Mouse (Mus musculus) layer of hippocampus, postnatal 10 days (tissue): ENCODE results near the gene Zfp992. TPM values are rescaled to one million over a fixed set of nuclear protein-coding genes. Genes with fewer than 3 reads are reported as not detected.
"Not testable (repeated sequence)": the region's sequence is repeated elsewhere in the genome, so short reads cannot be mapped to it uniquely, and the experiment has no call there.

Experiments
- DNase-seq, 2 experiments: peaks; one replicate each; pipeline ENCODE4 v3.0.0; 2021; ENCODE audit warnings: low spot score in 2 of 2
- long read RNA-seq: library from polyadenylated mRNA; stranded (forward); transcript quantifications from one replicate; pipeline ENCODE4 v2.0.0, GENCODE M21; 2023
- total RNA-seq, 2 experiments: library from RNA; stranded (reverse); gene quantifications; 2 replicates each; pipeline ENCODE4 v1.2.3; 2021

Gene Zfp992
- 1 to 10 TPM; 6.4 to 6.6 TPM for total RNA-seq
- long read RNA-seq, partial matches to known transcripts = 0 of 9 reads
- long read RNA-seq, other reads (novel, unspliced or antisense) = 9 of 9 reads

DNA sequence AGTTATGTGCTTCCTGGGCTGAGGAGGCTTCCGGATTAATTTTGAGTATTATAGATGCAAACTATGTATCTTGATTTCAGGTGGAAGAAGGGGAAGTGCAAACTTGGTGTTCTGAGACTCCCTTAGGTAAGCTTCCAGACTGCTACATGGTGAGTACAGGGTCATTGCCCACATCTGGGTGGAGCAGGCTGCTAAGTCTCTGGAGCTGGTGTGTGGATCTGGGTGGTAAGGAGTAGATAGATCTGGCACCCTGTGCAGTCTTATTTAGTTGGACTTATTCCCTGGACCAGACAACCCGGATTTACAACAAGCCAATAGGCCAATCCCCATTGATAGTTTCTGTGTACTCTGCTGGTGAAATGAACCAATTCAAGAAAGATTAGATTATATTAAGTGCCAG is at the start of gene Zfp992:
Zfp992 (plus strand) TSS at position 74 of the 400 bp plus-strand sequence.
- DNase-seq = not testable (repeated sequence)

DNA sequence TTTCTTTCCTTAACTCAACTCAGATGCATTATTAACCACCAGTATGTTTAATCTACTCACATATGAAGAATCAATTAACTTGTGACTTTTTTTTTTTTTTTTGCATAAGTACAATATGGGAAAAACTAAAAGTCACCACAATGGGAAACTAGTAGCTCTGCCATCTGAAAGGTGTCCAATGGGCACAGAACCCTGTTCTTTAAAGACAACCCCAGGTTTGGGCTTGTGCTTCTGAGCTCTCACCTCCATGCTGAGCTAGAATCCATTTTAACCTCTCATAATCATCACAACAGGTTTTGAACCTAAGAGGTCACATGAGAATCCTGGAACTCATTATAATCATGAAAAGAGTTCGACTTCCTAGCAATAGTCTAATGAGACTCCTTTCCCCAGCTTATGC is 19.4 kb upstream of the Zfp992 start:
- DNase-seq = not testable (repeated sequence)

DNA sequence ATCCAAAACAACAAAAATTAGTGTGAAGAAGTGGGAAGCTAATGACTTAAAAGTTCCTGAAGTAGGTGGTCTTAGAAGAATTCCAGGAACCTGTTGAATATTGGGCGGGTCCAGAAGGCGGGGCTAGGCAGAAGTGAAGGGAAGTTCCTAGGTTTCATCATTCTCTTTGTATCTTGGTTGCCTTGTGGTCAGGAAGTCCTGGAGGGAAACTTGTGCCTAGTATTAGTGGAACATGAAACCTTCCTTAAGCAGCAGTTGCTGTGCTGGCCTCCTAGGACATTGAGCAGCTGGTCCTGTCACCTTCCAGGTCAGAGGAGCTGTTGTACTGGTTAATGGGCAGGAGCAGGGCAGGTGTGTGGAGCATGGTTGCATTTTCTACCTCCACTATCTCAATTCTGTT is 17.9 kb upstream of the Zfp992 start:
- not testable (repeated sequence) for DNase-seq

DNA sequence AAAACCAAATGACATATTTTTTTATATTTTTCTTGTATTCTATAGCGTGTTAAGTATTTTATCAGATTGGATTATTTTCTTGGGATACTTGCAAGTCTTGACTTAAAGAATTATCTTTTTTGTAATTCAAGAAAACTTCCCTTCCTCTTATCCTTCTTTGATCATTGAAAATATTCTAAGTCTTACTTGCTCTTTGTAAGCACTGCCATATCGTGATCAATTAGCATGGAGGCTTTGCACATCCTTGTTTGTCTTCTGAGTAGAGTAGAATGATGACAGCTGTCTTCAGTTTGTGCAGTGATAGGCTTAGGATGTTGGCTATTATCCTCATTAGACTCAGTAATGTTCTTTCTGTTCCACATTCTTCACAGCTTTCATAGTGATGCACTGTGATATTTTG is 13.3 kb upstream of the Zfp992 start:
- not testable (repeated sequence) for DNase-seq

DNA sequence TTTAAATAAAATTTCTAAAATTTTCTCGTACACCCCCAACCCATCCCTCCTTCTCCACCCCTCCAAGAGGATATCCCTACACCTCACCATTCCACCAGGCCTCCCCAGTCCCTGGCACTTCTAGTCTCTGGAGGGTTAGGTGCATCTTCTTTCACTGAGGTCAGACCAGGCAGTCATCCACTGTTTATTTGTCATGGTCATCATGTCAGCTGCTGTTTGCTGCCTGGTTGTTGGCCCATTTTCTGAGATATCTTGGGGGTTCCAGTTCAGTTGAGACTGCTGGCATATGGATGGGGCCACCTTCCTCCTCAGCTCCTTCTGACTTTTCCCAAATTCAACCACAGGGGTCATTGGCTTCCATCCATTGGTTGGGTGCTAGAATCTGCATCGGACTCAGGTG is 11.6 kb upstream of the Zfp992 start:
- not testable (repeated sequence) for DNase-seq

DNA sequence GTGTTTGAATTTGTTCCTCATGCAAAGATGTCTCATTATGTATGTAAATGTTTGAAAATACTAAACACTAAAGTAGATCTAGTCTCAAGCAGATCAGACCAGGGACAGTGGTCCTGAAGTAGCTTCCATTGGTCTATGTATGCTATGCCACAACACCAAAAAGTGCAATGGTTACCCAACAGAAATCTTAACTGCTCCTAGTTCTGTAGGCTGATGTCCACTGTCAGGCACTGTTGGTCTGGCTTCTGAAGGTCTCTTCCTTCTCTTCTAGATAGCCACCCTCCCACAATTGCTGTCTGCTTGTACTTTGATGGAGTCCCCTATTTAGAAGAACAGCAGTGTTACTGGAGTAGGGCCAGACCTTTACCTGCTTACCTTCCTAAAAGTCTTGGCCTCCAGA is 4.5 kb upstream of the Zfp992 start:
- DNase-seq = not testable (repeated sequence)

DNA sequence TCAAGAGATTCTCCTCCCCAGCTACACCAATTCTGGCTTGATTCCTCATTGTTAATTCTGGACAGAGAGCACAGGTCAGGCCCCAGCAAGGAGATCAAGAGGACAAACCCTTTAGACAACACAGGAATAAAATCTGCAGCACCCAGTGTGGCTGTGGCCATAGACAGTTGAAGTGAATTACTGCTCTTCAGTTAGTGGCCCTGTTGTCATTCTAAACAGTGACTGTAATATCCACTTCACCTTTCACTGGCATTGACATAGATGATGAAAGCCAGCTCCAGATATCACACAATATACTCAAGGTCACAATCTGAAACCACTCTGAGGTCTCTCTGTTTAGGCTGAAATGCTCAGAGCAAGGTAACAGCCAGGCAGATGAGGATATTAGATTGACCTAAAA is 3.7 kb upstream of the Zfp992 start:
- not testable (repeated sequence) for DNase-seq

DNA sequence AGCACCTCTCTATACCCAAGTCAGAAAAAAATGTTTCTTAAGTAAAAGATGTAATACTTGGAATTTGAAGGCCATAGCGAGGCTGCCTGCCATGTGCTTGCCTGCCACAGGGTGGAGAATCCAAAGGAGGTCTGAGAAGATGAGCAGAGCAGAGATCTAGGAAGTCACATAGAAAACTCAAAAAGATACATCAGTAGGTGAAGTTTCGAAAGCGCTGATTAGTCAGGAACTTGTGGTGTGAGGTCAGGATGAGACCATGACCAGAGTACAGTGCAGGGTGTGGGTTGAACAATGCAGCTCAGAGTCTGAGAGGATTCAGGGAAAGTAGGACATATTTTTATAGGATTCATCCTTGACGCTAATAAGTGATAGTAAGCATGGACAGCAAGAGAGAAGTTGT is 2.7 kb upstream of the Zfp992 start:
- not testable (repeated sequence) for DNase-seq

DNA sequence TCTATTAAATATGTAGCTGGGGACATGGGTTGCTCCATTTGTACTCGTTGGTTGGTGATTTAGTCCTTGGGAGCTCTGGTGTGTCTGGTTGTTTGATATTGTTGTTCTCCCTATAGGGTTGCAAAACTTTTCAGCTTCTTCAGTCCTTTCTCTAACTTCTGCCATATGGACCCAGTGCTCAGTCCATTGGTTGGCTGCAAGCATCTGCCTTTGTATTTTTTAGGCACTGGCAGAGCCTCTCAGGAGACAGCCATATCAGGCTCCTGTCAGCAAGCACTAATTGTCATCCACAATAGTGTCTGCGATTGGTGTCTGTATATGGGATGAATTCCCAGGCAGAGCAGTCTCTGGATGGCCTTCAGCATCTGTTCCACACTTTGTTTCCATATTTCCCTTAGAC is 1.8 kb upstream of the Zfp992 start:
- DNase-seq = not testable (repeated sequence)

DNA sequence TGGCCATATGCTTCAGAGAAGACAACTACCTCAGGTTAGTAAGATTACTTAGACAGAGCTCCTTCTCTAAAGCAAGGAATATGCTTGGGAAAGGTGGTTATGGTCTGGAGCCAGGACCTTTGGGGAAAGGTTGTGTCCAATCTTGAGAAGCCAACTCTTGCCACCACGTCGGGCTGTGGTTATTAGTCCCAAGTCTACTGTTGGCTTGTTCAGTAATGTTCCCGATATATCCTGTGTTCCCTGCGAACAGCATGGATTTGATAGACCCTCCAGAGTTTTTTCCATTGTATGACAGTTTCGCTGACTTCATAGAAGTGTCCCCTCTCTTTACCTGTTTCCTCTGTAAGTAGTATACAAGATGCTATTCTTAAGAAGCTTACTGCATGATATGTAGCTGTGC is 888 bp downstream of the Zfp992 start:
- not testable (repeated sequence) for DNase-seq

DNA sequence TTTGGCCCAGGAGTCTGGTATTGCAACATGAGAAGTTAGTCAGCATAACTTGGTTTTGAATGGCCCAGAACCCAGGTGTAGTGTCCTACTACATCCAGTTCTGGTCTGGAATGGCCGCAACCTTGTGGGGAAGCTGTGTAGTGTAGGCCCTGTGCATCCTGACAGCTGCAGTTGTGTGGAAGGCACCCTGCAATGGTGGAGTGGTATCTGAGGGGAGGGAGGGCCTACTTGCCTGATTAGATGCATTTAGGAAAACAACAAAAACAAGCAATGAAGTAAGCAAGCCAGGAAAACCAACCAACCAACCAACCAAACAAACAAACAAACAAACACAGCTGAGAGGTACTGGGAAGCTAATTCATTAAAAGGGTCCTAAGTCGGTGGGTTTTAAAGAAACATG is 3.8 kb downstream of the Zfp992 start:
- not testable (repeated sequence) for DNase-seq

DNA sequence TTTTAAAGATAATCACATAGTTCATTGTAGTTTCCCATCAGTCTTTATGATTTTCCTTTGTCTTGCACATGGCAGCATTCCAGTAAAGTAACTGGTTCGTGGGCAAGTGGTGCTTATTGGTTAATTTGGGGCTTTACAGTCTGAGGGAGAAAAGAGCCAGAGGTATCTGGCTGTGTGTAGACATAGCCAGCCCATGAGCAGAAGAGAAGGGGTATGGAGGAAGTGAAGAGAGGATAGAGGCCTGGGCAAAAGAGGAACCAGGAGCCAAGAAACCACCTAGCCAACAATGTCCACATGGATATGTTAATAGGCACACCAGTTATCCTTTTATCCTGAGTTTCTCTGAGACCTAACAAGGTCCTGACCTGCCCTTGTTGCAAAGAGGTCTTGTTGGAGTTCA is 5.3 kb downstream of the Zfp992 start:
- not testable (repeated sequence) for DNase-seq

DNA sequence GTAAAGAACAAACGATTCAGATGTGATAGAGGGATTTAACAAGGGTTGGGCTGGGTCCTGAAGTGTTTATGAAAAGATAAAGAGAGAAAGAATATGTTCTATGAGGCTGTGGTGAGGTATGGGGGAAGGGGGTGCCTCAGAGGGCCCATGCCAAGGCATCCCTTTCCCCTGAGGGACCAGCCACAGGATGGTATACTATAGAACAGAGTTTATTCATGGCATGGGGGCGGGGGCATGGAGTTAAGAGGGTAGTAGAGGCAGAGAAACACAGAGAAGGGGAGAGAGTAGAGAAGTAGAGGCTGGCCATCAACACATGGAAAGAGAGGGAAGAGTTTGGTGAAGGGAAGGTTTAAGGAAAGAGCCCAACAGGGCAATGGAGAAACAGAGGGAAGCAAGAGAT is 6.1 kb downstream of the Zfp992 start:
- no peak for DNase-seq

DNA sequence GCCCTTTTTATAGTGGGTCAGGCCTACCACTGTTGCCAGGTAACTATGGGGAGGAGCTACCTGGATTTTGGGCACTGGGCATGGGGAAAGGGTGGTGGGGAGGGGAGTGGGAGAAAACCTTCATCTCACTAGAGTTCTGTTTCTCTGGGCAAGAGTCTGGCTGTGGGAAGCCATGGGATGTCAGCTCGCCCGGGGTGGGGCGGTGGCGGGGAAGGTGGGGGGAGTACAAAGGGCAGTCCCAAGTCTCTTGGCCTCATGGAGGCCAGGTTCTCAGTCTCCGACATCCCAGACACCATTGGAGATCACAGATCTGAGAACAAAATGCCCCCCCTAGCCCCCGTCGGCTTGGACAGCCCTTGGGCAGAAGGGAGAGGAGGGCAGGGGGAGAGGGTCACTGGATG is 6.5 kb downstream of the Zfp992 start:
- no peak for DNase-seq

DNA sequence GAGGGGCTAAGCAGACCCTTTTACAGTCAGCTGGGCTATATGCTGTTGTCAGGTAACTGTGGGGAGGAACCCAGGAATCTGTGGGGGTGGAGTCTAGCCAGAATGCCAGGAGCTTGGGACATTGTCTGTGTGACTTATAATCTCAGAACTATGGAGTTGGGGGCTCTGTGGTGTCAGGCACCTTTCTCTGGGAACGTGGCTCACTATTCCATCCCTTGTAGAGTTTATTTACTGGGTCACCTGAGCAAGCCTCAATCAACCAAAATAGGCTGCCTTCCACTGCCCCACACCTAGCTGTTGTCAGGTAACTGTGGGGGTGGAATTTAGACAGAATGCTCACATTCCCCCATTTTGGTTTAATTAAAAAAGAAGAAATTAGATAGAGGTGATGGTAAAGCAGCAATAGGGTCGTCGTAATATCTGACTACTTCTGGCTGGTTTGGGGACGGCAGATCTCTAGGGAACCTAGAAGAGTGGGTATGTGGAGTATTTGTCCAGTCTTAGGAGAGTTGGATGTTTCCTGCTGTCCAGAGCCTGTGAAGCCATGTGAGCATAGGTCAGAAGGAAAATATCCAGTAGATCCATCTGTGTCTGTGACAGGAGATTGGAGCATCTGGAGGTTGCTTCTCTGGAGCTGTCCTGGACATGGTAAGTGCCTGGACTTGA is 7.4 kb downstream of the Zfp992 start:
- DNase-seq = no peak

DNA sequence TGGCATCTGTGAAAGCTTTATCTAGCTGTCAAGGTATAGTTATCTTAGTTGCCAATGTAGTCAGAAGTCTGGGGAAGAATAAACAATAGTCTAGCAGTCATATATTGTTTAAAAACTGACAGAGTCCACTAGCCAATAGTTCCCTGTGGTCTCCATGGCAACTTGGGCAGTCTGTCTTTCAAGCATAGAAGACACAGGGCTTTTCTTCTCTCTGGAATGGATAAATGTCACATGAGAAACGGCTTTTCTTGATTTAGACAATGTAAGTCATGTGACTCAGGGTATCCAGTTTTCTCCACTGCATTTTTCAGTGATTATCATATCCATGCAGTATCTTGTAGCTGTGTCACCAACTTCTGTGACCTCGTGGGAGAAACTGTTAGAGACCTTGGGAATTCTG is 8.3 kb downstream of the Zfp992 start:
- no peak for DNase-seq

DNA sequence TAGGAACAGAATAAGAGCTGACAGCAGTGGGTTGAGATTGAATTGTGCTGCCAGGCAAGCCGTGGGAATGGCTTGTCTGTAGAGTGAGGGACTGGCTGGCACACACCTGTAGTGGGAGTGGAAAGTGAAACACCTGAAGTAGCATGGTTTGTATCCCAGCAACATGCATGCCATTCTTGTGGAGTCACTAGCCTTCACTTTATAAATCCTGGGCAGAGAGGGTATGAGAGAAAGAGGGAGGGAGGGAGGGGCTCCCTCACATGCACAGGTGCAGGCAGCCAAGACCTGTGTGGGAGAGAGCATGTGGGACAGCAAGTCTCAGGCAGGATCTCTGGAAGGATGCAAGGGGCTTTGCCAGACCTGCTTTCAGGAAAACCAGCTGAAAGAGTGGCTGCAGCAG is 8.9 kb downstream of the Zfp992 start:
- DNase-seq = no peak

DNA sequence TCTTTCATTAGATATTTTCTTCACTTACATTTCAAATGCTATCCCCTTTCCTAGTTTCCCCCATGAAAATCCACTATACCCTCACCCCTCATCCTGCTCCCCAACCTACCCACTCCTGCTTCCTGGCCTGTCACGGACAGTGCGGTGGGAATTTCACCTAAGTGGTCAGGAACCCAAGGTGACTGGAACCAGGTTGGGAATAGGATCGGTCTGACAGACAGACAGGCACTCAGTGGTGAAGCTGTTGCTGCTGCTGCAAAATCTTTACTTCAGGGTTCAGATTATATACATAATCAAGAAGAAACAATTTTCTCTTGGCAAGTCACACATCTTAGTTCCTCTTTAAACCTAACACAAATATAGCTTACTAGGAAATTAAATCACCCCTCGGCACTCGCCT is 11.0 kb downstream of the Zfp992 start:
- not testable (repeated sequence) for DNase-seq

DNA sequence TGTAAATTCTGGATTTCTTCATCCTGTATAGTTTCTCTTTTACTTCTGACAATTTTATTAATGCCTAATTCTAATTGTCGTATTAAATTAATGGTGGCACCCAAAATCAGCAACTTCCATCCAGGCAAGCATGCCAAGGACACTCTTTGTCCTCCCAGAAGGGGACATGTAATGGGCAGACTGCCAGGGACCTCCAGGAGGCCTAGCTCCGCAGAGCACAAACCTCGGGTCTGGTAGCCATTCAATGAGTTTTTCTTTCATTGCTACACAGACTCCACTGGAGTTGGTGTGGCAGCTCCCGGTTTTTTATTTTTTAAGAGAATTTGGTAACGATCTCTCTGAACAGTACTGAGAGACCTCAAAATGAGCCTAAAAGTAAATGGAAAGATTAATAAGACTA is 11.9 kb downstream of the Zfp992 start:
- not testable (repeated sequence) for DNase-seq

DNA sequence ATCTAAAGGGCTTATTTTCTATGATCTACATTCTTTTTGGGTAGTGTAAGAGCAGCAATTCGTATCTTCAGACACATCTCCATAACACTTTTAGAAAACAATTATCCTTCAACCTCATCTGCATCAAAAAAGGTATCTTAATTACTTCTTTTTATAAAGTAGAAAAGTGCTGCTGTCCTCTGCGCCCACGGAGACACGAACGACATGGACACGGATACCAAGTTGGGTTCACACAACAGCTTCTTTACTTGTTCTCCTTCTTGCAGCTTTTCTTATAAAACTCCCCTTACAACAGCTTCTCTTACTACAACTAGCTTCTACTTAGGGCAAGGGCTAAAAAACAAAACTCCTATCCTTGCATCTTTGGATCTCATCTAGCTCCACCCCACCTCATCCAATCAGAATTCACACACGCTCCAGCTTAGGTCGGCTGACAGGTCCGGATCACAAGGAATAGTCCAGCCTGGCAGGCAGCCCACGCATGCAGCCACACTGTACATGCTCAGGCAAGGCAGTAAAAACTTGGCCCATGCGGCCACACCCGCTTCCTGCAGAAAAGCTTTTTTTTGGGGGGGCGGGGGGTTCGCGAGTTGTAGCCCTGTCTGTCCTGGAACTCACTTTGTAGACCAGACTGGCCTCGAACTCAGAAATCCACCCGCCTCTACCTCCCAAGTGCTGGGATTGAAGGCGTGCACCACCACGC is 15.0 kb downstream of the Zfp992 start:
- DNase-seq = not testable (repeated sequence)

DNA sequence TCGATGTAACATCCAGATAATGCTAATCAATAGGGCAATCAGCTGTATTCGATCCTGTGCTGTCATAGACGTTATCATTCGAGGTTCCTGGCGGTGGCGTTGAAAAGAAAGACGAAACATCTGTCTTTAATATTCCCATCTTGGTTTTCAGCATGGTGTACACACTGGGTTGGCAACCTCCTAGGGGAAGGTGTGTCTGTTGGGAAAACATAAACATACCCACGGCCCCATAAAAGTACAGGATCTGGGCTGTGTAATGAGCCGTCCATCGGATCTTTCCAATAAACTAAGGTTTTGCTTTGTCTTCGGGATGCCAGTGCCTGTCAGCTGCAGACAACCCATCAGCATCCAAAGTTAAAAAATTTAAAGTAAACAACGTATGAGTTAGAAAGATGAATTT is 21.2 kb downstream of the Zfp992 start:
- DNase-seq = not testable (repeated sequence)

DNA sequence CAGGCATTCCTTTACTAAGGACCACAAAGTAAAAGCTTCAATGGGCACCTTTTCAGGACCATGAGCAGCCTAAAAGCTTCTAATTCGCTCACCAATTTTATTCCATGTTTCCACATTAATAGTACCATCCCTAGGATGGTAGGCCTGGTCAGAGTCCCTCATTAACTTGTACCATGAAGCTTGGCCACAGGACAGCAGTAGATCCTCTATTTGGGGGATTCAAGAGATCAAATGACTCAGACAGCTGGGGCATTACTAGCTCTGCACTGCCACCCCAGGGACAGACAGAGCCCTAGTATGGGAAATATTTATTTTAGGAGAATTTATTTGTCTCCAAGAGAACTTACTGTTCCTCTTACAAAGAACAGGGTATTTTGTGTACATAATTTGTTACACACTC is 25.4 kb downstream of the Zfp992 start:
- not testable (repeated sequence) for DNase-seq
